Mouse (Mus musculus) bone marrow macrophage, adult 2 months (primary cell): ENCODE data around the gene Tbx22.

Experiments
- CTCF ChIP-seq: IDR thresholded peaks from 2 replicates; pipeline ENCODE4 v1.5.1; 2012; ENCODE audit warnings: low read depth, mild to moderate bottlenecking, low read length, moderate library complexity
- POLR2A ChIP-seq: IDR thresholded peaks from 2 replicates; pipeline ENCODE4 v1.6.1; 2012; ENCODE audit warnings: mild to moderate bottlenecking, low read depth, low read length, borderline replicate concordance

GRCm38 (mm10) chrX:107723541-107723940 lies 55.8 kb downstream of the Tbx22 start:
- TF ChIP-seq POLR2A: no peak
- TF ChIP-seq CTCF: no peak
